ENCODE assay signal across 12 mouse cellular contexts in the genomic region with DNA sequence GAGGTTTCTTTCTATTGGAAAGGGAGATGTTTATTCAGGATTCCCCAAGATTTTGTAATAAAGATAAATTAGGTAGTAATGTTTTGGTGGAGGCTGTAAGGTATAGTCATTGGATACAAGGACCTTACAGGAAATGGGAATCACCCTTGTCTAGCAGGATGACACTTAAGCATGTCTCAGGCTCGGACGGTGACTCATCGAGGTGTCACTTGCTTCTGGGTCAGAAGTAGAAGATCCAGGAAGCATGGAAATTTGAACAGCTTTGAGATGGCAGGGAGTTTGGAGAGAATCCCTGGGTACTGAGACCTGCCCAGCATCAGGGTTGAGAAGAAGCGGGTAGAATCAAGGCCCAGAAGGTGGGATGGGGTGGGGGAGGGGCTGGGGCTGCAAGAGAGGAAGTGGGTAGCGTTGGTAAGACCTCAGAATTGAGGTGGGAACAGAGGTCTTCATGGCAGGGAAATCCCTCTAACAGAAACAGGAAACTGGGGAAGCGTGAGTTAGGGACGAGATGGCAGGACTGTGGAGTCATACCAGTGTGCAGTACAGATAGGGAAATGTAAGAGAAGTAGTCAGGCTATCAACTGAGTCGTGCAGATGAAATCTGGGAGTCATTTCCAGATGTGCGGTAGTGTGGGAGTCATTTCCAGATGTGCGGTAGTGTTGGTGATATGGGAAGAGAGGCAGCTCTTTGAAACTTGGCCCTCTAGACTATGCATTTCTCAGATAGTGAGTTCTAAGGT. TPM values are rescaled to one million over a fixed set of nuclear protein-coding genes. Genes with fewer than 3 reads are reported as not detected.
DNase-seq lines count a peak whose midpoint lies in the region; ATAC-seq and TF ChIP-seq lines count a peak whose summit lies in the region.
"Had no signal": no experiment of that assay in that cellular context is flagged by ENCODE, and none has a peak within 500 bp of the region (broad histone marks: within the 10 kb centered on the region; RNA-seq: fewer than 3 reads in every experiment).

No protein-coding gene starts in this region.

- H3K4me1 ChIP-seq in kidney, embryonic 15.5 days: peaks cover 65% of the 10 kb centered on the region
- peaks cover under 1% of the 10 kb centered on the region; the same call in 1 of the 2 replicates for H3K4me1 ChIP-seq in stomach, postnatal 0 days (replicated peaks; ENCODE audit: control insufficient read depth, insufficient read depth)

- no peak for ATAC-seq in kidney, embryonic 15.5 days (replicated peaks; ENCODE audit: low FRiP score)
- ATAC-seq in CD4-positive, CD25-positive, alpha-beta regulatory T cell, adult 4 months: peak; percentile 13
- ATAC-seq in megakaryocyte, adult 5-6 weeks (ENCODE audit: poor library complexity, severe bottlenecking): peak; percentile 44
- no peak for ATAC-seq in cerebellum, adult (ENCODE audit: insufficient number of reproducible peaks, low FRiP score, low TSS enrichment)
- no peak for ATAC-seq in stomach, postnatal 0 days (ENCODE audit: low FRiP score, low TSS enrichment)
- ATAC-seq: intestine, embryonic 16.5 days had no signal

- no peaks in the 10 kb centered on the region for H3K9me3 ChIP-seq in kidney, embryonic 15.5 days (replicated peaks)
- H3K9me3 ChIP-seq in stomach, postnatal 0 days (ENCODE audit: control insufficient read depth, low read length): no peaks in the 10 kb centered on the region

- 56% methylated on average over 10 of the region's 10 CpGs for WGBS in kidney, embryonic 15.5 days
- 73% methylated on average over 10 of the region's 10 CpGs for WGBS in stomach, postnatal 0 days

- no peak overlapping the region for H3K9ac ChIP-seq in kidney, embryonic 15.5 days
- no peak overlapping the region for H3K9ac ChIP-seq in stomach, postnatal 0 days (ENCODE audit: low read length)

- H3K36me3 ChIP-seq in kidney, embryonic 15.5 days: peaks cover 26% of the 10 kb centered on the region
- H3K36me3 ChIP-seq in stomach, postnatal 0 days (ENCODE audit: control insufficient read depth, insufficient read depth, low read length): peaks cover 4% of the 10 kb centered on the region; the same call in 1 of the 2 replicates

- no peak for DNase-seq in kidney, adult 18-20 months
- peak; percentile 60 for DNase-seq in forelimb bud, embryonic 11.5 days (ENCODE audit: low read depth, low spot score)
- DNase-seq in stomach, postnatal 0 days (ENCODE audit: low spot score): no peak
- no peak for DNase-seq in right cerebral cortex, postnatal 14 days
- DNase-seq: adrenal gland, postnatal 14 days; cerebellum, postnatal 14 days; lung, postnatal 10 days had no signal

- TF ChIP-seq CTCF in stomach, postnatal 0 days (IDR thresholded peaks at IDR 0.05; ENCODE audit: low read depth): no peak

- no peaks in the 10 kb centered on the region for H3K27me3 ChIP-seq in kidney, embryonic 15.5 days
- H3K27me3 ChIP-seq in stomach, postnatal 0 days (ENCODE audit: control insufficient read depth, insufficient read depth, low read length): no peaks in the 10 kb centered on the region

- no peak overlapping the region for H3K4me3 ChIP-seq in kidney, embryonic 15.5 days (replicated peaks)
- no peak overlapping the region for H3K4me3 ChIP-seq in stomach, postnatal 0 days (ENCODE audit: low read depth, low read length)

- peak overlapping the region; percentile 38; the same call in 1 of the 2 replicates for H3K27ac ChIP-seq in kidney, embryonic 15.5 days
- H3K27ac ChIP-seq in stomach, postnatal 0 days (replicated peaks): no peak overlapping the region

- no peak overlapping the region for H3K4me2 ChIP-seq in kidney, embryonic 15.5 days
- H3K4me2 ChIP-seq in stomach, postnatal 0 days (replicated peaks; ENCODE audit: low read depth): no peak overlapping the region

- no peak for TF ChIP-seq EP300 in stomach, postnatal 0 days (optimal IDR thresholded peaks at IDR 0.05)

RNA-seq across cellular contexts. Expression of a gene that starts 42.3 kb away (rescaled TPM):
- polyA plus RNA-seq in kidney, embryonic 15.5 days (2015; fragmentation: Nextera tagmentation; extraction: Ambion mirVana): 221 and 222 TPM in 2 replicates
- 10 to 100 TPM; 31.6 to 40.2 TPM for polyA plus RNA-seq in CD4-positive, CD25-positive, alpha-beta regulatory T cell, adult 4 months (2017; shearing (Covaris generic))
- total RNA-seq in megakaryocyte, adult 5-6 weeks (2015): 70.4 and 82.5 TPM in 2 replicates
- total RNA-seq in megakaryocyte, adult 5-6 weeks (2017): 83.3 and 87.4 TPM in 2 replicates
- 37.9 and 42.5 TPM in 2 replicates for polyA plus RNA-seq in stomach, postnatal 0 days (2015; fragmentation: Nextera tagmentation; extraction: Ambion mirVana)

Comparison
In these comparisons a context has a peak if more than half of its experiments do, and no peak if none do; other contexts are left out.
1. ATAC-seq: peak in CD4-positive, CD25-positive, alpha-beta regulatory T cell, adult 4 months (single experiment) and megakaryocyte, adult 5-6 weeks (single experiment); none in kidney, embryonic 15.5 days (single experiment), cerebellum, adult (single experiment) and stomach, postnatal 0 days (single experiment).